Mouse (Mus musculus) E14TG2a.4 (cell line): Measurements from ENCODE around the gene Klf12.

Experiments
- CTCF ChIP-seq: conservative IDR thresholded peaks from 2 replicates; pipeline ENCODE4 v1.5.1; 2014; ENCODE audit warnings: low read length
- NANOG ChIP-seq: IDR thresholded peaks from 2 replicates; pipeline ENCODE4 v1.6.1; 2014; ENCODE audit warnings: borderline replicate concordance, low read length, mixed read lengths
- POU5F1 ChIP-seq: IDR thresholded peaks from 2 replicates; pipeline ENCODE4 v1.6.1; 2014; ENCODE audit warnings: low read length, borderline replicate concordance

DNA sequence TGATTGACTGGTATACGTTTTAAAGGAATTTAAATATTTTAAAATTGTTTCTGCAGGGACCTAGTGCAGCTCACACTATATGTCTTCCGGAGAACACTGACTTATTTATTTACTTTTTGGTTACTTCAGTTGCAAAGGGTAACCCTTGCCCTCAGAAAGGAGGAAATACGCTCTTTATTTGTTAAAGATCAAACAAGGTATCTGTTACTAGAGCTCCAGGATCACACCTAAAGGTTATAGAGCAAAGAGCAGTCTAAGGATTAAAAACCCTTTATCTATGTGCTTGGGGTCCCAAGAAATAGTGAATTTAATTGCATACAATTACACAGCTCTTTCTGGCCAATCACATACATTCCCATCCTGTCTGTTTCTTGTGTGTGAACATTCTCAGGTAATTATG lies 188.7 kb downstream of the Klf12 start:
- no peak for TF ChIP-seq CTCF
- no peak for TF ChIP-seq NANOG
- no peak for TF ChIP-seq POU5F1
